Mouse (Mus musculus): Measurements from ENCODE around the gene Bbs9.

Gene Bbs9

DNA sequence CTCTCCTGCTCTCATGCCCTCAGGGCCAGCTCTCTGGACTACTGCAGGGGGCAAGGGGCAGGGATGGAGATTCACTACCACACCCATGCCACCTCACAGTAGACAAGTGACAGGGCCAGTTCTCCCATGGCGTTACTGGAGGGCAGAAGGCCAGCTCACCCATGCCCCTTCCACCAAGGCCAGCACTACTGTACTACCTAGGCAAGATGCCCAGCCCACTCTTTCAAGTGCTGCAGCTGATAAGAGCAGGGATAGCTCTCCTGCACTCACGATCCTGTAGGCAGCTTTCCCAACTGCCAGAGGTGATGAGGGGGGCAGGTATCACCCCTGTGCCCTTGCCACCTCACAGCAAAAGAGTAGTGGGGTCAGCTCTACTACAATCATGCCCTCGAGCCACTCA, 429.9 kb downstream of the Bbs9 start:
- DNase-seq, result no peak

DNA sequence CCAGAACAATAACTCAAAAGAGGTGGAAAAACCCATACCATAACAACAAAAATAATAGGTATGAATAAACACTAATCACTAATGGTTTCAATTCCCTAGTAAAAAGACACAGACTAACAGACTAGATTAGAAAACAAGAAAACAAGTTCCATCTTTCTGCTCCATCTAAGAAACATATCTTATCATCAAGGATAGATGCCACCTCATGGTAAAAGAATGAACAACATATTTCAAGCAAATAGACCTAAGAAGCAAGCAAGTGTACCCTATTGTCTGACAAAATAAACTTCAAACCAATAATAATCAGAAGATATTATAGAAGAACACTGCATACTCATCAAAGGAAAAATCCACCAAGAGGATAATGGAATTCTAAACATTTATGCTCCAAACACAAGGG, 441.3 kb downstream of the Bbs9 start:
- DNase-seq, result no peak

- no peak for DNase-seq
Observed at GRCm38 (mm10) chr9:22935645-22936044, 460.1 kb downstream of the Bbs9 start.
